Mouse (Mus musculus): ENCODE measurements around the gene Cldn6.

Gene Cldn6

GRCm38 (mm10) chr17:23725477-23725876 lies 46.4 kb downstream of the Cldn6 start:
- no peak for DNase-seq

GRCm38 (mm10) chr17:23725999-23726757 lies 47.1 kb downstream of the Cldn6 start, which contains the start of gene Pkmyt1:
TSS of gene Pkmyt1 (plus strand) at chr17:23726336.
- DNase-seq, result peak; percentile 95 to 96

GRCm38 (mm10) chr17:23726758-23727142 lies 47.7 kb downstream of the Cldn6 start:
- no peak for DNase-seq

- DNase-seq, result no peak
Observed at GRCm38 (mm10) chr17:23730441-23730840, 51.4 kb downstream of the Cldn6 start.
